Mouse (Mus musculus): ENCODE measurements around the gene Msrb1.
"Not testable (repeated sequence)": the region's sequence is repeated elsewhere in the genome, so short reads cannot be mapped to it uniquely, and the experiment has no call there.

Gene Msrb1

DNA sequence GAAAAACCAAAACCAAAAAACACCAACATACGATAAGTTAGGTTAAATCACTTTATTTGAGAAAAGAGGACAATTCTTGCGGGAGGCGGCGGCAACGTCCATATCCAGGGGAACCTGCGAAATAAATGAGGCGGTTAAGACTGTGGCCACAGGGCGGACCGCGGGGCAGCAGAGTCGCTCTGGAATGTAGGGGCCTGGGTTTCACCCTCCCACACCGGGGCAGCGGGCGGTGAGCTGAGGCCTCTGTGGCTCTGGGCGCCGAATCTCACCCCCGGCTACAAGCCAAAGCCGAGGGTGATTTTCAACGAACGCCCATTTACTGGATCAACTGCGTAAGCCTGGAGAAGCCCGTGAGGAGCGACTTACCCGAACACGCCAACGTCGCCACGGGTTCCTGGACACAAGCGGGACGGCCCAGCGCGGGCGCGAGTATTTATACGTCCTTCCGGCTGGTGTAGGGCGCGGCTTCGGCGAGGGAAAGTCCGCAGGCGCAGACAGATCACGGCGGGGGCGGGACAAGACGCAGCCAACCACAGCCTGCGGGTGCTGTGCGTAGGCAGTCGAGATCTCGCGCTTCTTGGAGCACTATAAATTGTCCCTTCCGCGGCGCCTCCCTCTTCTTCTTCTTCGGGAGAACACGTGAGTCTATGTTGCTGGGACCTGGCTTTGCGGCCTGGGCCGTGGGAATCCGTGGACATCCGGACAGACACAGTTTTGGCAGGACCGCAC is 16.8 kb upstream of the Msrb1 start:
- in situ Hi-C loops (cut with MseI, MboI): no loop called here

DNA sequence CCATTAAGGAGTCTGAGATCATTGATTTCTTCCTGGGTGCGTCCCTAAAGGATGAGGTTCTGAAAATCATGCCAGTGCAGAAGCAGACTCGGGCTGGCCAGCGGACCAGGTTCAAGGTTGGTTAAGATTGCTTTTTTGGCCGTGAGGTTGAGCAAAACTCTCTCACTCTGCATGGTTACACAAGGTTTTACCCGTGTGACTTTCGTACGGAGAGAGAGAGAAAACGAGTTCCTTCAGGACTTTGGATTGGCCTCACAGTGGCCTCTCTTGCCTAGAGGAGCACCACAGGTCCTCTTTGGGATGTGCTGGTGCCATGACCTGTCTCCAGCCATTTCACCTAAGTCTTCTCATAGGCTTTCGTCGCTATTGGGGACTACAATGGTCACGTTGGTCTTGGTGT is 15.8 kb upstream of the Msrb1 start:
- in situ Hi-C loops (cut with MseI, MboI): not testable (repeated sequence)

GRCm38 (mm10) chr17:24721383-24721955 is 15.0 kb upstream of the Msrb1 start:
- in situ Hi-C loops (cut with MseI, MboI): not testable (repeated sequence)

DNA sequence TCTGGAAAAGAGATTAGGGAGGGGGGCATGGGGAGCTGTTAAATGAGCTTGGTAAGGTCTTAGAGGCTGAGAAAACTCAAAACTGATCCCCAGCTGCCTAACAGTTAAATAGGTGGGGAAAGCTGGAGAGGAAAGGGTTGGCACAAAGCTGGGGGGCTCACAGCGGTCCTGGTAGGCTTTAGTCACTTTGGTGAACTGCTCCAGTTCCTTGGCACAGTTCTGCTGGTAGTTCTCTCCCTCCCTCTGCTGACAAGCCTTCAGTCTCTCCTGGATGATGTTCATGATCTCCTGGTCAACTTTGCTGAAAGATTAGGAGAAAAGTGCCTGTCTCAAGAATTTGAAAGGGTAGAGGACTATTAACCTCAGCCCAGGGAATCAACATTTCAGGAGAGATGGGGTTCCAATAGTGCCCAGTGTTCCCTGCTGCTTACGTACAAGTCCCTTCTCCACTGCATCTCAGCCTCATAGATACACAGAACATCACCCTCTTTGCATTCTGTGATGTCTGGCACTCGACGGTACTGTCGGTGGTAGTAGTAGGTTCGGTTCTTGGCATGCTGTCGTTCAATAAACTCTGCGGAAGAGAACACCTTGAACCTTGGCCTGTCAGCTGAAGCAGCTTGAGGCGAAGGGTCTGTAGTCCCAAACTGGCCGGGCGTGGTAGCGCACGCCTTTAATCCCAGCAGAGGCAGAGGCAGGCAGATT is 14.1 kb upstream of the Msrb1 start:
- in situ Hi-C loops (cut with MseI, MboI): no loop called here

DNA sequence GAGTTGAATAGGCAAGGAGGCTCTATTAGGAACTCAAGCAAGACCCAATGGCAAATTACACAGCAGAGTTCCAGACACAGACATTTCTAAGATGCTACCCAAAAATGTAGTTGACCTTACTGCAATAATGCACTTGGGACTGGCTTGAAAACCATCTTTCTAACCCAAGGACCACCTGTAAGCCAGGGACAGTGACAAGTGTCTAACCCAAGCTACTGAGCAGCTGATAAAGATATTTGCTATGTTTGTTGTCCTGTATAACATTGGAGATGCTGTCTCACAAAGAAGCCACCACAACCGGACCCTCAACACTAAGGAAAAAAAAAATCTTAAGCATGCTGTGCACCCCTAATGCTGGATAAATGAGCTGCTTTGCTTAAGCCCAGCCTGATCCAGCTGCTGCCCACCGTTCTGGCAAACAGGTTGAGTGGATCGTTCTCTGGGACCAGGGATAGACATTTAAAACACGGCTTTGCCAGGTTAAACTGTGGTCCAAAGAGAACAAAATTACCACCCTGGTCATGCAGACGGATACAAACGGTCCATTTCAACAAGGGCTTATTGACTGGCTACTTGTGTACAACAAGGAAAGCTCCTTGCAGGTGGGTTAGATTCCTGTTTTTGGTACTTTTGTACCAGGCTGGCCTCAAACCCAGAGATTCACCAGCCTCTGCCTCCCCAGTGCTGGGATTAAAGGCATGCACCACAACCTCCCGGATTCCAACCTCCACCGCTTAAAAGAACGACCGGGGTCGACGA is 13.1 kb upstream of the Msrb1 start:
- in situ Hi-C loops (cut with MseI, MboI): no loop called here

- in situ Hi-C loops (cut with MseI, MboI): no loop called here
Measured at GRCm38 (mm10) chr17:24723881-24724180, 12.6 kb upstream of the Msrb1 start.

DNA sequence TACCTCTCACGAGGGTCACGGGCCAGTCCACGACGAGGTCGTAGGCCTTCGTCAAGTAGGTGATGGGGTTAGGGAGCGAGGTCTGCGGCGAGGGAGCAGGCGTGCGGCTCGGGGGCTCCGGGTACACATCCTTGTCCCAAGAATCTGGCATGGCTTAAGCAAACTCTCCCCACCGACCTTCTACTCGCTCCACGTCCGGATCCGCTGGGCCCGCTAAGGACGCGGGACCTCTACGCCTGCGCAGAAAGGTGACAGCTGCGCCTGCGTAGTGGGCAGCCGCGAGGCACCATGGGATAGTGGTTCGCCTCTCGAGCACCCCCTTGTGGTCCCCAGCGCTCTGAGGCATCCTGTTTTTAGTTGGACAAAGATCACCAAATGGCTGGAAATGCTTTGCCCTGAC is 12.3 kb upstream of the Msrb1 start, which contains the start of gene Ndufb10:
TSS of gene Ndufb10 (minus strand) at position 295 of the 400 bp plus-strand sequence.
- in situ Hi-C loops (cut with MseI, MboI): no loop called here

DNA sequence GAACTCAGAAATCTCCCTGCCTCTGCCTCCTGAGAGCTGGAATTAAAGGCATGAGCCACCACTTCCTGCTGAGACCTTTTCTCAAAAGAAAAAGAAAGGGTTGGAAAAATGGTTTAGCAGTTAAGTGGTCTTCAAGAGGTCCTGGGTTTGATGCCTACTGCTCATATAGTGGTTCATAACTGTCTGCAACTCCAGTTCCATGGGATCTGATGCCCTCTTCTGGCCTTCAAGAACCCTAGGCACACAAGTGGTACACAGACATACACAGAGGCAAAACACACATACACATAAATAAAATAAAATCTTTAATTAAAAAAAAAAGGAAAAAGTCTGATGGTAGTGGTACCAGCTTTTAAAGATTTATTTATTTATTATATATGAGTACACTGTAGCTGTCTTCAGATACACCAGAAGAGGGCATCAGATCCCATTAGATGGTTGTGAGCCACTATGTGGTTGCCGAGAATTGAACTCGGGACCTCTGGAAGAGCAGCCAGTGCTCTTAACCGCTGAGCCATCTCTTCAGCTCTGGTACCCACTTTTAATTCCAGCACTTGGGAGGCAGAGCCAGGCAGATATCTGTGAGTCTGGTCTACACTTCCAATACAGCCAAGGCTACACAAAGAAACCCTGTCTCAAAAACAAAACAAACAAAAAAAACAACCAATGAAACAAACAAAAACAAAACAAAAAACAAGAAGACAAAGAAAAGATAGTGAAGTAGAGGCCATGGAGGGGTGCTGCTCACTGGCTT is 10.6 kb upstream of the Msrb1 start:
- in situ Hi-C loops (cut with MseI, MboI): no loop called here

DNA sequence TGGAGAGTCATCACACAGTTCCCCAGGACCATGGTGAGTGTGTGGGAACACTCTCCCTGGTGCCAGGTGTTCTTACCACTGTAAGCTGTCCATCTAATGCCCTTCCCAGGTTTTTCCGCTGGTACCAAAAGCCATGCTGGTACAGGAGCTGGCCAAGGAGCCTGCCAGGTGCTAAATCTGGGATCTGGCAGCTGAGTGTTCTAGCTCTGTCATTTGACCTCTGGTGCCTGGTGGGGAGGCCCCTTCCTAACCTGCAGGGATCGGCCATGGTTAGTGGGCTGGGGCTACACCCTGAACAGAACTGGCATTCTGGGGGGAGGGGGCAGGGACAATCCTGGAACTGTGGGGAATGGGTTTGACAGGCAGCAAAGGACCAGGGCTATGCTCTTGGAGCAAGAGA is 8.8 kb upstream of the Msrb1 start, which contains the start of gene Rpl3l:
TSS of gene Rpl3l (plus strand) at position 203 of the 400 bp plus-strand sequence.
- in situ Hi-C loops (cut with MseI, MboI): no loop called here

DNA sequence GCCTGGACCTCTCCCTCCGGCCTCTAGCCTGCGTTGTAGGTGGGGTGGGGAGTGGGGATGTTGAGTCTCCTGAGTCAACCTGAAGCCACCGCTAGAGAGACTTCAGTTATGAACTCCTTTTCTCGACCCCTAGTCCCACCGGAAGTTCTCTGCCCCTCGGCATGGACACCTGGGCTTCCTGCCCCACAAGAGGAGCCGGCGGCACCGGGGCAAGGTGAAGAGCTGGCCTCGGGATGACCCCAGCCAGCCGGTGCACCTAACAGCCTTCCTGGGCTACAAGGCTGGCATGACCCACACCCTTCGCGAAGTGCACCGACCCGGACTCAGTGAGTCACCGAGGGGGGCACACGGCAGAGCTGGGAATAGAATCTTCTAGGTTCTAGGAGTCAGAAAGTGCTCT is 8.3 kb upstream of the Msrb1 start:
- in situ Hi-C loops (cut with MseI, MboI): no loop called here

GRCm38 (mm10) chr17:24729067-24729466 is 7.4 kb upstream of the Msrb1 start:
- in situ Hi-C loops (cut with MseI, MboI): no loop called here

DNA sequence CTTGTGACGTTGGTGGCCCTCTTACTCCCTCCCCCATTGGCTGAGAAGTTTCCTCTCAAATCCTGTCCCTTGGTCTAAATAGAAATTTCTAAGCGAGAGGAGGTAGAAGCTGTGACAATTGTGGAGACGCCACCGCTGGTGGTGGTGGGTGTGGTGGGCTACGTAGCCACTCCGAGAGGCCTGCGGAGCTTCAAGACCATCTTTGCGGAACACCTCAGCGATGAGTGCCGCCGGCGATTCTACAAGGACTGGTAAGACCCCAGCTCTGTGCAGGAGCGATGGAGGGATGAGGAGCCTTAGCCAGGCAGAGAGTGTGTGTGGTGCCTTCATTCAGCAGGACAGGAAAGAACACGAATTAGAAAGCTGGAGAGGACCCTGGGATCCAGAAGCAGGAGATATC is 5.7 kb upstream of the Msrb1 start:
- in situ Hi-C loops (cut with MseI, MboI): no loop called here

- in situ Hi-C loops (cut with MseI, MboI): no loop called here
Measured at GRCm38 (mm10) chr17:24732233-24732935, 4.1 kb upstream of the Msrb1 start.

DNA sequence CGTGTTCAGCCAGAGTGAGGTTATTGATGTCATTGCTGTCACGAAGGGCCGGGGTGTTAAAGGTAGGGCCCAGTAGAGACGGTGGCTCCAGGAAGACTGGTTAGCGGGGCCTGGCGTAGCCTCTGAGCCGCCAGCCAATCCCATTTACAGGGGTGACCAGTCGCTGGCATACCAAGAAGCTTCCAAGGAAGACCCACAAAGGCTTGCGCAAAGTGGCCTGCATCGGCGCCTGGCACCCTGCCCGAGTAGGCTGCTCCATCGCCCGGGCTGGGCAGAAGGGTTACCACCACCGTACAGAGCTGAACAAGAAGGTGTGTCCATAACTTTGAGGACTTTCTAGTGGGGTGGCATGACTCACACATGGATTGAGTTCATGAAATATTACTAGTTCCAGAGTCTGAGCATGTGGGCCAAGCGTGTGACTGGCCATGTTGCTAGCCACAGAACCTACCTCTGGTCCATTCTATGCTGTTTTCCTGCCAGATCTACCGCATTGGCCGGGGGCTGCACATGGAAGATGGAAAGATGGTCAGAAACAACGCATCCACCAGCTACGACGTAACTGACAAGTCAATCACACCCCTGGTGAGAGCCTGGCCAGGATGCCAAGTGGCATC is 2.9 kb upstream of the Msrb1 start:
- in situ Hi-C loops (cut with MseI, MboI): no loop called here

DNA sequence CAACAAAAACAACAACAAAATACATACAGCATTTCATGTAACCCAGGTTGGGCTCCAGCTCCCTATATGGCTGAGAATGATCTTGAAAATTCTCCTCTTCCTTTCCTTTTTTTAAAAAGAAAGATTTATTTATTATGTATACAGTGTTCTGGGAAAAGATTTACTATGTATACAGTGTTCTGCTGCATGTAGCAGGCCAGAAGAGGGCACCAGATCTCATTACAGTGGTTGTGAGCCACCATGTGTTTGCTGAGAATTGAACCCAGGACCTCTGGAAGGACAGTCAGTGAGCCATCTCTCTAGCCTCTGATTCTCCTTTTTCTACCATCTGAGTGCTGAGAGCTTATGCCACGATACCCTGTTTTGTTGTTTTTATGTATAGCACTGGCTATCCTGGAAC is 1.9 kb upstream of the Msrb1 start:
- in situ Hi-C loops (cut with MseI, MboI): no loop called here

- in situ Hi-C loops (cut with MseI, MboI): no loop called here
Measured at GRCm38 (mm10) chr17:24735446-24735845, 996 bp upstream of the Msrb1 start.

- in situ Hi-C loops (cut with MseI, MboI): no loop called here
Measured at GRCm38 (mm10) chr17:24737135-24737810, 831 bp downstream of the Msrb1 start.

GRCm38 (mm10) chr17:24738238-24738637 is 1.8 kb downstream of the Msrb1 start:
- in situ Hi-C loops (cut with MseI, MboI): no loop called here

GRCm38 (mm10) chr17:24739926-24740325 is 3.5 kb downstream of the Msrb1 start:
- in situ Hi-C loops (cut with MseI, MboI): no loop called here

- in situ Hi-C loops (cut with MseI, MboI): no loop called here
Measured at GRCm38 (mm10) chr17:24742307-24742706, 5.9 kb downstream of the Msrb1 start.

All from mouse trophoblast stem cell (cell line).